Mouse (Mus musculus) heart, adult 11 months (tissue): ENCODE results near the gene Casp6.

Experiments used
- DNase-seq: peaks from one replicate; pipeline ENCODE4 v3.0.0; 2022

Gene Casp6

DNA sequence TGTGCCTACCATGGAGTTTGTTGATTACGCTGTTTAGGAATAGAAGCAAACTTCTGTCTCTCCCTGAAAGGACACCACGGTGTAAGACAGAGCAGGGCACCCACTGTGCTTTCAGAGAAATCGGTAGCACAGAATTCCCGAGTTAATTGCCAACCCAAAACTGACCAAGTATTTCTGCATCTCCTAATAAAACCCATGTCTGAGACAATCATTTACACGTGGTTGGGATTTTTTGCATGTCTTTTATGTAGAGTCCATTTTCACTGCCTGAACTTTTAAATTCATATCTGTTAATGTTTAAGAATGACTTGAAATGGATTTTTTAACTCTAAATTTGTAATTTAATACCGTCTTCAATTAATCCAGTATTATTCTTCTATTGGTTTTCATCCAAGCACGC, 22.4 kb downstream of the Casp6 start:
- DNase-seq, result peak; percentile 22

DNA sequence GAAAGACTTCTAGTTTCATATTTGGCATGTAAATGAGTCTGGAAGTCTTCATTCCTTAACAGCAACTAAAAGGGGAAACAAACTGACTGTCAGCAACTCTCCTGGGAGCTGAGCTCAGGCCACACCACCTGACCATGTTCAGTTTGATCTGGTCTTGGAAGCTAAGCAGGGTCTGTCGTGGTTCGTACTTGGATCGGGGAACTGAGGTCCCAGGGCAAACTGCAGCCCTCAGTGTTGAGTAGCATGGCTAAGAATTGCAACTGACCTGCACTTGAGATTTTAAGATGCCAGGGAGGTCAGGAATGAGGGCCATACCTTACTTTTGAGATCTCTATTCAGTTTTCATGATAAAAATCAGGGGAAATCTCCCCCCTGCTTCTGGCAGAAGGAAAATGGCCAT, 24.6 kb downstream of the Casp6 start:
- DNase-seq, result peak; percentile 51

DNA sequence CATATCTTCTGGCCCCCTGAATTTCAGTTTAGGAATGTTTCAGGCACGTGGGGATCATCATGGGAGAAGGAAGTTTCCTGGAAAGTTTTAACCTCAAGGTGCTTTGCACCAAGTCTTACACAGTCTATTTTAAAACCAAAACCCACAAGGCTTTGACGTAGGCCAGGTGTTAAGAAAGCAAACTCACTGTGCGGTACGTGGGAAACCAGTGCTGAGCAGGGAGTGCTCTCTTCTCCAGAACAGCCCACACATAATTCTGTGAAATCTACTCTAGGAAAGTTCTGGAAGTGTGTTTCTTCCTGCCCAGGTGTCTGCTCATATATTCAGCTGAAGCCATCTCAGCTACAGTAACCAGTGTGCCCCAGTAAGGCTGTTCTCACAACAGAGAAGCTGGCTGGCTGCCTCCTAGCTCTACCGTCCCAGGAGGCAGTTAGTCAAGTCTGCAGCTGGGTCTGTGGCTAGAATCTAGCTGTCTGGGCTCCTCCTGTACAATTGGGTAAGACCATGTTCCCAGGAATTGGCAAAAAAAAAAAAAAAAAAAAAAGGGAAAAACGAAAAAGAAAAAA, 29.1 kb downstream of the Casp6 start:
- peak; percentile 95 for DNase-seq

DNA sequence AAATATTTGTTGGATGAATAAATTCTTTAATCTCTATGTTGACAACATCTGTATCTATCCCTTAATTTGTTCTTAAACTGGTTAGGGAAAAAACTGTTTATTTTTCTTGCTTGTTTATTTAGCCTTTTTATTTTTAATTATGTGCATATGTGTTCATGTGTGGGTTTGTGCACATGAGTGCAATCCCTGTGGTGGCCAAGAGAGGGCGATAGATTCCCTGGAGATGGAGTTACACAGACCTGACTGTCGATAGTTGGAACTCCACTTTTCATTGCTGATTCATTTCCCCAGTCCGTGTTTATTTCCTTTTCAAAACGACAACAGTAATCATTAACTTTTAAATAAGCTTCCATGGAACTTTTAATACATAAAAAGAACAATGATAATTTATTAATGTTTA, 31.2 kb downstream of the Casp6 start:
- DNase-seq, result peak; percentile 30

DNA sequence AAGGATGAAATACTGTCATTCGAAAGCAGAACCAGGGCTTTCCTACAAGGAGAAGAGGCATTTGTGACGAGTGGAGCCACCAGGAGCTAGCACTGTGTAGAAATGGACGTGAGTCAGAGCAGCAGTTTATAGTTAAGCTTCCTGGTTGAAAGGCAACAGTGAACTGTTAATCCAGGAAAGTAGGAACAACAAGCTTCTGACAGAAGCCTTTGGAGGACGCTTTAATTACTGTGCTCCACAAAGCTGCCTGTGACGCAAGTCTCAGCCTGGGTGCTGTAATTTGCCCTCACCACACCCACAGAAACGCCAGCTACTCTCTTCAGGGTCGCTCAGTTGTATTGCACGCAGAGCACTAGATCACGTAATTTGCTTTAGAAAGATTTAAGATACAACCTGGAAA, 35.3 kb downstream of the Casp6 start:
- DNase-seq, result peak; percentile 76

DNA sequence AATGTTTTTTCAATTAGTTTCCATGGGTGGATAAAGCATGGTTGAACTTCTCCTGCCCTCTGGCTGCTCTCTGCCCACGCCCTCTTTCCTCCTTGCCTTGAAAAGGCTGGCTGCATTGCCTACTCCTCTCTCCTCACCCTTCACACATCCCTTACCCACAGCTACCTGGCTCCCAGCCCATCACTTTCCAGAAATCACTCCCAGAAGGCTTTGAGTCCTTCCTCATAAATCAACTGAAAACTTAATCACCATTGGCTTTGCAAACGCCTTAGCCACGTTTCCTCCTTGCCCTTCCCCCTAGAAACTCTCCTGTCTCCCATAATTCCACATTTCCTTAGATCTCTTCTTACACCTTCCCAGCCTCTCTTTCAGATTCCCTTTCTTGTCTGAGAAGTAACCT, 36.6 kb downstream of the Casp6 start:
- peak; percentile 84 for DNase-seq

DNA sequence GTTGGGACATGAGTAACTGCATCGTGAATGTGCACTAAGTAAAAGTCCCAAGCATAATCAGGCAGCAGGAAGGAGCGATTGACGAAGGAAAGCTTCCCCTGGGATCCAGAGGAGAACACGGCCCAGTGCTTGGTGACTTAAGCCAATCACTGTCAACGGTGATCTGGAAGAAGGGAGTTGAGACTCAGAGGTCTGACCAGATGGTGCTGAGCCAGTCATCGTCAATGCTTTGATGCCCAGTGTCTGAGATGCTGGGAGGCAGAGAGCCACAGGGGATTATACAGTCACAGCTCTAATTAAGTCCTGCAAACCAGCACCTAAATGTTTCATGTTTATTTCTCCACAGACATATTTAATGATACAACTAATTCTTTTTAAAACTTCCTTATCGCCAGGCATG, 37.8 kb downstream of the Casp6 start:
- peak; percentile 82 for DNase-seq

DNA sequence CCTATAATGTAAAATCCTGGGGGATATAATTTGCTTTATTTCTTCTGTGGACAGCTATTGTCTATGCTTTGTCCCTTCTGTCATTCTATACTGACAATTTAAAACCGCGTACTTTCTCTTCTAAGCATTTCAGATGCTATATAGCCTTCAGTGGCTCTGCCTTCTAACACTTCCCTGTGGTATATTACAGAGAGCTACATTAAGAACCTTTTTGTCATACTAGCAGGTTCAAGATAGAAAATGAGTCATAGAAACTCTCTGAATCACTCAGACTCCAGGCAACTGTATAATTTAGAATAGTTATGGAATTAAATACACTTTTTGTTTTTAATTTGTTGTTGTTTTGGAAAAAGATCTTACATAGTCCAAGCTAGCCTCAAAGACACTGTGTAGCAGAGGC, 39.6 kb downstream of the Casp6 start:
- DNase-seq, result no peak

DNA sequence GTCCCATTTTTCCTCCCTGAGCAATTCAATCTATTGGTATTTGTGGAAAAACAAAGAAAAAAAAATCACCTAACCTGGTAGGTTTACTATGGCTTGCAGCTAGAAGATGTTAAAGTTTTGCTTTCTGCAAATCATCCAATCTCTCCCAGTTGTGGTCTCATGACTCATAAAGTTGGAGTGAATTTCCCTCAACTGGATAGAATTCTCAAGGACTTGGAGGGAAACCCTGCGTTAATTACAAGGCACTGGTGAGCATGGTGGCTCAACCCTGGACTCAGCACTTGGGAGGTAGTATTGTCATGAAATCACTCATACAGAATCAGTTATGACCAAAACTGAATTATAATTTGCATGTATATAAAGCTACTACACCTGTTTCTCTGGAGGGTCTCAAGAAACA, 40.1 kb downstream of the Casp6 start:
- DNase-seq, result peak; percentile 6

DNA sequence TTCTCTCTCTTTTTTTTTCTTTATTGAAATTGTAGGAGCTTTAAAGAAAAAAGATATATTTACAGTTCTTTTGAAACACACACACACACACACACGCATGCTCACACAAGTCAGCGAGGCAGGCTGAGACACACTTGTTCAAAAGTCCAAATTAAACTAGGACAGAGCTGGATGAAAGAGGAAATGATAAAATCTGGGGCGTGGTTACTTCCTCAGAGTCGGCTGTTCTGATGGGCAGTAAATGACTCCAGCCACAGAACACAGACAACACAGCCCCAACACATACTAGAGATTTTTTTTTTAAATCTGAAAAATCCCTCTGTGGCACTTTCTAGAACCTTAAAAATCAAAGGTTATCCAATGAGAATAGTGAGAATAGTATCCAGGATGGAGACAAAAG, 42.6 kb downstream of the Casp6 start:
- peak; percentile 81 for DNase-seq

DNA sequence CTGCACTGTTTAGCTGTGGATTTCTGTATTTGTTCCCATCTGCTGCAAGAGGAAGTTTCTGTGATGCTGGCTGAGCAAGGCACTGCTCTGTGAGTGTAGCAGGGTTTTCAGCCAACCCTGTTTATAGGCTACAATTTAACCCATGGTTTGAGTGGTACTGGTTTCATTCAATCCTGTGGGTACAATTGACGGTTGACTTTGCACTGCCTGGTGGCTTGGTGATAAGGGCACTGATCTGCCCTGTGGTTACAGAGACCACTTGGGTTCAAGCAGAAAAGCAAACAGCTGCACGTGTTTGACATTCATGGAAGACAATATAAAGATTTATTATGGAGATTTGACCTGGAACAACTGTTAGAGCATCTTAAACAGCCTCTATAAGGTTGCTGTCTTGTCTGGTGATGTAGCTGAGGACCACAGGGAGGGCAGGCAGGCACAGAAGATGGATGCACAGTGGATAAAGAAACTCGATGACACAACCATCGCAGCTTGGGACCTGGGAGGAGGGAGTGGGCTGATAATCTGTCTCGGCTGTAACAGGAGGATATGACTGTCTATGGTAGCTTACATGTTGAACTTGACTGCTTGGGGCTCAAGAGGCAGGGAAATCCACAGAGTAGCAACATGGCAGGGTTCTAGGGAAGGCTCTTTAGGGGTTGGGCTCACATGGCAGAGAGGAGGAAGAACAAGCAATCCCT, 45.1 kb downstream of the Casp6 start:
- DNase-seq, result peak; percentile 74

DNA sequence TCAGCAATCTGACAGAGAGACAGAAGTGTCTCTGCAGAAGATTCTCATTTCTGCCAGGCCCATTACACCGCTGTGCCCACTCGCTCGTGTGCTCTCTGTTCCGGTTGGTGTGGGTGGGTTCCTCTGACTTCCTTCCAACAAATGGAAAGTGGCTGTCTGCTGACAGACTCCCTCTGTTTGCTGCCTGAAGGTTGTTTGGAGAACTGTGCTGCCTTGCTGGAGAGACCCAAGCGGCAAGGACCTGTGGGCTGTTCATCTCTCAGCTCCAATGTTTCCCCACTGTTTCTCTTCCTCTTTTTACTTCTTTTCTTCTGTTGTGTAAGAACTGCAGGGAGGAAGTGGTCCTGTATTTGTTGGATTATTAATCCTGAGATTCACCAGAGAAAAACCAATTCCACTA, 47.1 kb downstream of the Casp6 start:
- DNase-seq, result peak; percentile 97

DNA sequence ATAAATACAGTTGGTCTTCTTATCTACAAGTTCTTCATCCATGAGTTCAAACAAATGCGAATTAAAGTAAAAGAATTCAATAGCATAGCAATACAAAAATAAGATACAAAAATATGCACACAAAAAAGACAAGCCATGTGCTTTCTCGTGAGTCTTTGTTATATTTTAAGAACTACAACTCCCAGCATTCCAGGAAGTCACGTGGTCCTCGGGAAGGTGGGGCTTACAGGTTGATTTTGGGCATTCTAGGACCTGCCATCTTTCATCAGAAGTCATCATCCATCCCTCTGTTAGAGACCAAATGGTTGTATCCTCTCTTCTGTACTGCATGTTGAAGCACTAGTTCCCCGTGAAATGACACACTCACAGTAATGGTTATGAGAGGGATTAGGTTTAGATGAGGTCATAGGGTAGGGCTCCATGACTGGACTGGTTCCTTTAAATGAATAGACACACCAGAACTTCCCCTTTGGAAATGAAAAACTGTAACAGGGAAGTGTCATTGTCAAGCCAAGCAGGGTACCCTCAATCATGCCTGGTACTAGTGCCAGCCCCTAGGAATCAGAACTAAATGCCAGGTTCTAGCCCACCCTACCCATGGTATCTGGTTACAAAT, 48.0 kb downstream of the Casp6 start:
- DNase-seq, result peak; percentile 89

DNA sequence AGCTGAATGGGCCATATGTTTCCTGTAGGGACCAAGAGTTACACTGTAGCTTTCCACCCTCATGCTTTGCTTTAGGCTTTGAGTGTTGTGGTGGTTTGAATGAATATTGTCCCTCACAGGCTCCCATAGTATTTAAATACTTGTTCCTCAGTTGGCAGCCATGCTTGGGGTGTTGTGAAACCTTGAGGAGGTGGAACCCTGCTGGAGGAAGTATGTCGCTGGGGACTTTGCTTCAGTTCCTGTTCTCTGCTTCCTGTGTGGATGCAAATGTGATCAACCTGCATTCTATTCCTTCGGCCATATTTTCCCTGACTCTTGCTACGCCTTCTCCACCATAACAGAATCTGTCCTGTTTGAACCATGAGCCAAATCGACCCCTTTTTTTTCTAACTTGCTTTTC, 52.1 kb downstream of the Casp6 start:
- peak; percentile 28 for DNase-seq

DNA sequence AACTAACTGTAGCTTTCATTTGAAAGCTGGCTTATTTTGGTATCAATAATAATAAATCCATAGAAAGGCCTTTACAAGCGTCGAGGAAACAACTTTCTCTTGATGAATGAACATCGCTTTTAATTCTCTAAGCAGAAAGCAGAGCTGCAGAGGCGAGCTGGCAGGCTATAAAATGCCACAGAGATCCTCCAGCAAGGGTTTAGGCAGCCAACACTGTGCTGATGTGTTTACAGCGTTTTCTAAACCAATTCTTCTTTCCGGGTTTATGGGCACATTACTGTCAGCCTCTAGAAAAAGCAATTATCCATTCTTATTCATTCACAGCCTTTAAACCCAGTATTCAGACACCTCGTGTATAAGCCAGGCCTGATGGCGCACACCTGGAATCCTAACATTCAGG, 61.3 kb downstream of the Casp6 start:
- DNase-seq, result peak; percentile 57
